Mouse (Mus musculus) liver, postnatal 0 days (tissue): ENCODE results near the gene Cep128.

Source experiments
- CTCF ChIP-seq: sonication (generic); IDR thresholded peaks from 2 replicates; pipeline ENCODE4 v1.5.1; 2016; ENCODE audit warnings: antibody characterized with exemption, low read depth
- EP300 ChIP-seq: IDR thresholded peaks from 2 replicates; pipeline ENCODE4 v1.6.1; 2016; ENCODE audit warnings: antibody characterized with exemption, low read depth, mild to moderate bottlenecking

GRCm38 (mm10) chr12:91264828-91265355, 119.3 kb downstream of the Cep128 start:
- TF ChIP-seq CTCF (no peak), EP300 (no peak)
